Mouse (Mus musculus): Measurements from ENCODE around the gene Kif3b.
A peak's percentile ranks its signal among the peaks of the same experiment; 100 is the strongest.
"Not testable (repeated sequence)": the region's sequence is repeated elsewhere in the genome, so short reads cannot be mapped to it uniquely, and the experiment has no call there.

Gene Kif3b

DNA sequence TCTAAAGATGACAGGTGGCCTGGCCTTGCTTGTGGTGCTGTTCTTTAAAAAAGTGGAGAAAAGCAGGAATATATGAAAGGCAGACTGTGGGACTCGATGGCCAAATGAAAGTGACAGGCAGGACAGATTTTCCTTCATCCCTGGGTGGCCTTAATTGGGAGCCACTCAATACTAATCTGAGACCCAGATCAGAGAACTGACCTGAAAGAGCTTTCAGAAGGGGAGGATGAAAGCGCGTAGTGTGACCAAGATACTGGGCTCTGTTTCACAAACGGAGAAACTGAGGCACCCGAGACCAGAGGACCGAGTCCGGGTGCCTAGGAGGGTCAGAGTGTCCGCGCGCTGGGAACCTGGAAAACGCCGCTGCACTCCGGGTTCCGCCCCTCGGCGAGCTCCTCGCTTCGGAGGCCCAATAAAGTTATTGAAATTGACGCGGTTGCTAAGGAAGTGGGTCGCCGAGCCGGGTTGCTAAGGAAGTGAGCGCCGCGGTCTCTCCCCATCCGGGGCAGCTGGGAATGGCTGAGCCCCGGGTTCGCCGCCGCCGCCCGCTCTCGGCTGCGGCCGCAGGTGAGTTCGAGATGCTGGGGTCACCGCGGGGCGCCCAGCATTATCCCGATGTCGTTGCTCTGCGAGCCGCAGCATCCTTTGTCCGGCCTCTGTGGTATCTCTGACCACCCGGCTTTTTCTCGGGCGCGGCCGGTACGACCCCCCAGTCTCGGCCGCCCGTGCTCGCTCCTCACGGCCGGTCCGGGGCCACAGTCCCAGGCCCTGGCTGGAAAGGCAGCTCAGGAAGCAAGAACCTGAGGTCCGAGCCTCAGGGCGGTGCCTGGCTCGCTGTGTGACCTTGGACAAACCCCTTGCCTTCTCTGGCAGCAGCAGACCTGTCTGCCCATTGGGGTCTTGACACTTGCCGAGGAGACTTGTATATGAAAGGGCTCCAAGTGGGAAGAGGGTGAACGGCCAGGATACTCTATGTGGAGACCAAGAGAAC, at the start of gene Kif3b:
Kif3b (plus strand) TSS at position 476 of the 991 bp plus-strand sequence.
- peak; percentile 87 to 88 for DNase-seq (ENCODE audit: low spot score in 2 of 2)

DNA sequence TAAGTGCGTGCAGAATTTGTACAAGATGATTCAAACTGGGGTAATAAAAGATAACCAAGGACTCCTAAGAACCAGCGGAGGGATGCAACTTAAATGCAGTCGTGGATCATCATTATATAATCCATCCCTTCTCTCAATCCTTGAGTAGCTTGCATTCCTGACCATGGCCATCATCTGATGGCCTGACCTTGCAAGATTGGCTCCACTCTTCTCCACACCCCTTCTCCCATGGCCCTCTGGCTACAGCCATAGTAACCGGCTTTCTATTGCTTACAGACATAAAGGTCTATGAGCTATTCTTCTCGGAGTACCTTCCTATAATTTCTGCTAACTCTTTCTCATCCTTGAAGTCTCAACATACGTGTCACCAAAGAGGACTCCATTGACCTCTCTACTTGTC, 49.1 kb upstream of the Kif3b start:
- no peak for DNase-seq (ENCODE audit: low spot score in 2 of 2)

DNA sequence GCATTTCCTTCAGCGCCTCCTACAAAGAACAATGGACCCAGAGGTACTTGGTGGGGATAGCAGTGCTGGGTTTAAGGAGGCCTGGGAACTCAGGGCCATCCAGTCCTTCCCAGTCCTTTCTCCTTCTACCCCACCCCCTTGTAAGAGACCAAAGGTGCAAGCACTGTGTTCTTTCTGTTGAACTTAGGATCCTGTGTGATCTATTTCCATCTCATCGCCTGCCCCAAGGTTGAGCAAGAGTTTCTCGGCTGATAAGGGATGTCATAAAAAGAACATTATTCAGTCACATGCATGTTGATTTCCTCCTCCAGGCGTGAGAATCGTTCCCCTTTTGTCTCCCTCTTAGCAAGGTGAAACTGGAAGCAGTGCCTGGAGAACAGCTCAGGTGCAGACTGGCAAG, 41.5 kb upstream of the Kif3b start:
- DNase-seq (ENCODE audit: low spot score in 2 of 2): no peak

DNA sequence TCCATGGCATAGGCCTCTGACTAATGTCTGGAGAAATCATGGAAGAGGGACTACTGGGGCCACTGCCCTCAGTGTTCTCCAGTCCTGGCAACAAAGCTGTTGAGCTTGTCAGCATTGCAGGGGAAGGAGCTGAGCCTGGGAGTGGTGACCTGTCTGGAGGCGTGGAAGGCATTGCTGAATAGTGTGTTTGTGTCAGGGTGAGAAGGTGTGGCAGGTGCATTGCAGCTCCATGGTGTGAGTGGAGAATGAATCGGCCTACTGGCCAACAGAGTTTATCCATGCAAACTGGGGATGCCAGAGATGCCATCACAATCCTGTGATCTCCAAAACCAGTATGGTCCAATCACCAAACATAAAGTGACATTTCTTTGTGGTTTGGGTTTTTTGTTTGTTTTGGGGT, 34.6 kb upstream of the Kif3b start:
- no peak for DNase-seq (ENCODE audit: low spot score in 2 of 2)

DNA sequence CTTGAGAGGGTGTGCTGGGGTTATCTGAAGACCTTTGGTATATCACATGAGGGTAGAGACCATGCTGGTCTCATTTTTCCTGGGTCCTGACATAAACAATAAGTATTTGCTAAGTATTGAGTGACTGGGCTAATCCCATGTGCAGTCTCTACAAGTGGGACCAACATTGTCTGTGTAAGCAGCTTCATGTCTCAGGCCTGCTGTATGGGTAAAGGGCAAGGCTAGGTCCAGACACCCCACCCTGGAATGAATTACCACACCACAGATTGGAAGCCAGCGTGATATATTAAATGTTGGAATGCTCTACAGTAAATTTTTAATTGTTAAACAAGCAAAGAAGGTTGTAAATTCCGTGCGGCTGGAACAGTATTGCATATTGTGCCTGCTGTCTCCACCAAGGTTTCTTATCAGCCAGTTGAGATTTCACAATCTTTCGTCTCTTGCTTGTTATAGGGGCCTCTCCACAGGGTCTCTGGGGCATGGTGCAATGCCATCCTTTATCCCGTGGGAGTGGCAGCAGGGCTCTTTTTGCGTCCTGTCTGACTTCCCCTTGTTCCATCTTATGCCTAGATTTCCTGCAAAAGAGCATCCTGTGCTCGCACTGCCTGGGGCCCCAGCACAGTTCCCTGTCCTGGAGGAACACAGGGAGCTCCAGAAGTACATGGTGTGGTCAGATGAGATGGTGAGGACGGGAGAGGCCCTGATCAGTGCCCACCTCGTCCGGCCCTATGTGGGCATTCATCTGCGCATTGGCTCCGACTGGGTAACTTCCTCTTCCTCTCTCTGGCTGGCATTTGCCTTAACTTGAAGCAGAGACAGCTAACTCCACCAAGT, 32.0 kb upstream of the Kif3b start:
- no peak for DNase-seq (ENCODE audit: low spot score in 2 of 2)

DNA sequence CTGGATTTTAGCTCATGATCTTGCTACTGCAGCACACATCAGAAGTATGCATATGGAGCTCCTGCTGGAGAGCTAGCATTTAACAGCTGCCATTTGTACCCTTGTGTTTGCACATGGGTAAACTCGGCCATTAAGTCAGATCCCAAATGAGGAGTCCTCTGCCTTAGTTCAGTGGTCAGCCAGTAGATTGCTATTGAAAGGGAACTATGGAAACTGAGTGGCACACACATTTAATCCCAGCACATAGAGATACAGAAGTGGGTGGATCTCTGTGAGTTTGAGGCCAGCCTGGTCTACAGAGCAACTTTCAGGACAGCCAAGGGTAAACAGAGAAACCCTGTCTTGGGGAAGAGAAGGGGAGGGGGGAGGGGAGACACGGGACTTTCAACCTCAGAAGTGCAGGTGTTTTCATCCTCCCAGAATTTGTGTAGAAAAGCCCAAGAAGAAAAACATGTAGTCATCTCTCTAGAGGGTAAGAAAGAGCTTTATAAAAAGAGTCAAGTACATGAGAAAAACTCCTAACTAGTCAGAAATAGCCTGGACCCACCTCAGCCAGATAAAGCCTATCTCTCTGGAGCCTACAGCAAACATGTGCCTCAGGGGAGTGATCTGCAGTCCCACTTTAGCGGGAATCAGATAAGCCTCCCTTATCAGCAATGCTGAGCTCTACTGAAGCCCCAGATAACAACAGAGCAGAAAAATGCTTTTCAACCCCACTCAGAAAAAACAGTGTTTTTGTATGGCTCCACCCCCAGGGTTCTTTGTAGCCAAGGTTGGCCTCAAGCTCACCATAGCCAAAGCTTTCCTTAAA, 31.1 kb upstream of the Kif3b start:
- no peak for DNase-seq (ENCODE audit: low spot score in 2 of 2)

DNA sequence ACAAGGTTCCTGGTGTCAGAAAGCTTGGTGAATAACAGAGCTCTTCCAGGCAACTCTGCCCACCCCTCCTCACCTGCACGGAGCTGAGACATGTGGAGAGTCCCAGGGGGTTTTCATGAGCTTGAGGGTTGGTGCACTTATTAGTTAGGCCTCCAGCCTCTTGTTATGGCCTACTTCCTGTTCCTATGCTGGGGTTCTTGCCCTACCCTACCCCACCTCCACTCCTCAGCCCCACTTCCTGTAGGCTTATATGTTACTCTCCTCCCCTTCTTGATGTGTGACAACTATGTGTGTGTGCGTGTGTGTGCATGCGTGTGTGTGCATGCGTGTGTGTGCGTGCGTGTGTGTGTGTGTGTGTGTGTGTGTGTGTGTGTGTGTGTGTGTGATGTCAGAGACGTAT, 28.2 kb upstream of the Kif3b start:
- DNase-seq (ENCODE audit: low spot score in 2 of 2): no peak

DNA sequence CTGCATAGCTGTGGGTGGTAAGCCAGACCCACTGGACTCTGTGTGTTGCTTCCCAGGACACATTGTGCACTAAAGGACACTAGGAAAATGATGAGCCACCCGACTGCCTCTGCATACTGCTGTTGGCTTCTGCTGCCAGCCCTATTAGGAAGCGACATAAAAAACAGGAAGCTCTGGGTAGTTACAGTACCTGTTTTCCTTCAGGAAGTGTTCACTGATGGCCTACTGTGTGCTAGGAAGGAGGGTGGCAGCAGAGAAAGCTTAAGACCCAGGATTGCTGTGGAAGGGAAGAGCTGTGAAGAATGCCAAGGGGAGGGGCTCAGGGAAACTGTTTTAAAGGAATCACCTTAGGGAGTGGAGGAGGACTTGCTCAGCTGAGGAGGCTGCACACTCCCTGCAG, 23.9 kb upstream of the Kif3b start:
- no peak for DNase-seq (ENCODE audit: low spot score in 2 of 2)

DNA sequence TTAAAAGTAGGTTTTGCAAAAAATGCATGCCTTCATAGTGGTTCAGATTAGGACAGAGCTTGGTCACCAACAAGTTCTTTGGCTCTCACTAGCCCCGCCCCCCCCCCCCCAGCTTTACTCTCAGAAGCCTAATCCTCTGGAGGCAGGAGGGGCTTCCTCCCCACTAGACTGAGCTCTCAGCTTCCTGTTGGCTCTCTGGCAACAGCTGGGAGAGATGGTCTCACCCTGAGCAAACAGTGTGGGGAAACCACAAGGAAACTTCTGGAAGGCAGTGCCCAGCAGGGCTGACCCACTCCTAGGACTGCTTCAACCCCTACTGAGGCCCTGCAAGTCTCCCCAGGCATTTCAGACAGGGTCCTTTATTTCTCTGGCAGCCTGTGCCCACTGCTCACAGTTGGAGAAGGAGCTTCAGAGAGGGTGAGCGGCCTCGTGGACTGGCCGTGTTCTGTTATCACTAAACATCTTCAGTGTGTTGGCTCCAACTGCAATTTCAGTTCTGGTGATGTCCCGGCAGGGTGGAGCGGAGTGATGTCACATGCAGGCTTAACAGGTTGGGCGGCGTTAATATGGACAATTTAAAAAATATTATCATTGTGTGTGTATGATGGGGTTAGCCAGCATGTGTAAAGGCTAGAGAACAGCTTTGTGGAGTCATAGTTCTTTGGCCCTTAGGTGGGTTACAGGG, 20.8 kb upstream of the Kif3b start:
- DNase-seq (ENCODE audit: low spot score in 2 of 2): not testable (repeated sequence)

DNA sequence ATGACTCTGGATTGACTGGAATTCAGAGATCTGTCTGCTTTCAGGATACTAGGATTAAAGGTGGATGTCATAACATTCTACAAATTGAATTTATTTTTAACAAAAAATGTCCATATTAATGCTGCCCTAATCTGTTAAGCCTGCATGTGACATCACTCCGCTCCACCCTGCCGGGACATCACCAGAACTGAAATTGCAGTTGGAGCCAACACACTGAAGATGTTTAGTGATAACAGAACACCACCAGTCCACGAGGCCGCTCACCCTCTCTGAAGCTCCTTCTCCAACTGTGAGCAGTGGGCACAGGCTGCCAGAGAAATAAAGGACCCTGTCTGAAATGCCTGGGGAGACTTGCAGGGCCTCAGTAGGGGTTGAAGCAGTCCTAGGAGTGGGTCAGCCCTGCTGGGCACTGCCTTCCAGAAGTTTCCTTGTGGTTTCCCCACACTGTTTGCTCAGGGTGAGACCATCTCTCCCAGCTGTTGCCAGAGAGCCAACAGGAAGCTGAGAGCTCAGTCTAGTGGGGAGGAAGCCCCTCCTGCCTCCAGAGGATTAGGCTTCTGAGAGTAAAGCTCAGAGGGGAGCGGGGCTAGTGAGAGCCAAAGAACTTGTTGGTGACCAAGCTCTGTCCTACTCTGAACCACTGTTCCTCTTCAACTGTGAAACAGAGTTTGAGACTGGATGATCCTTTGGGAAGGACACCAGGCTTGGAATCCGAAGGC, 16.9 kb upstream of the Kif3b start:
- not testable (repeated sequence) for DNase-seq (ENCODE audit: low spot score in 2 of 2)

DNA sequence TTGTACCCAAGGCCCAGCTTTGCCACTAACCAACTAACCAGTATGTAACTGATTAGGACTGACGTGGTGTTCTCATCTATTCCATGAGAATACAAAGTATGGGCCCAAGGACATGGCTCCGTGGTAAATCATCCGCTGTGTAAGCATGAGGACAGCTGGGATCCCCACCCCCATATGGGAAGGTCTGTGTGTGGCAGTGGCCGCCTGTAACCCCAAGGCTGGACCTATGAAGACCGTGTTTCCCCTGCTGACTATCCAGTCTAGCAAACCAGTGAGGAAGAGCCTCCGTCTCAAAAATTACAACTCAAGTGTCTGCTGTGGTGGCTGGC, 16.3 kb upstream of the Kif3b start:
- no peak for DNase-seq (ENCODE audit: low spot score in 2 of 2)

DNA sequence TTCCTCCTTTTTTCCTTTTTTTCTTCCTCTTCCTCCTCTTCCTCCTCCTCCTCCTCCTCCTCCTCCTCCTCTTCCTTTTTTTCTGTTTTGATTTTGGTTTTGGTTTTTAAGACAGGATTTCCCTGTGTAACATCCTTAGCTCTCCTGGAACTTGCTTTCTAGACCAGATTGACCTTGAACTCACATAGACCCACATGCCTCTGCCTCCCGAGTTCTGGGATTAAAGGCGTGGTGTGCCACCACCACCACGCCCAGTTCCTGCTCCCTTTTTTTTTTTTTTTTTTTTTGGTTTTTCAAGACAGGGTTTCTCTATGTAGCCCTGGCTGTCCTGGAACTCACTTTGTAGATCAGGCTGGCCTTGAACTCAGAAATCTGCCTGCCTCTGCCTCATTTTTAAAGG, 15.6 kb upstream of the Kif3b start:
- not testable (repeated sequence) for DNase-seq (ENCODE audit: low spot score in 2 of 2)

DNA sequence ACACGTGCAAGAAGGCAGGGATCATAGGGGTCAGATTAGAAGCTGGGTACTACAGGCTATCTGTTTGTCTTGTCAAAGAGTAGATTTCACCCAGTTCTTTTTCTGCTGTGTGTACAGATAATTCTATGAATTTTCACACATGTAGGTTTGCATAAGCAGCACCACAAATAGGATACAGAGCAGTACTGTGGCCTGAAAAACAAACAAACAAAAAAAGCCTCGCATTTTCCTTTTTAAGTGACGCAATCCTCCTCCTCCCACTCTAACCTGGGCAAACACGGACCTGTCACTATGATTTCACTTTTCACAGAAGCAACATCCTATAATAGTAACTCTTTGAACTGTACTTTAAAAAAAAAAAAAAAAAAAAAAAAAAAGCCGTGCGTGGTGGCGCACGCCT, 14.8 kb upstream of the Kif3b start:
- DNase-seq (ENCODE audit: low spot score in 2 of 2): no peak

DNA sequence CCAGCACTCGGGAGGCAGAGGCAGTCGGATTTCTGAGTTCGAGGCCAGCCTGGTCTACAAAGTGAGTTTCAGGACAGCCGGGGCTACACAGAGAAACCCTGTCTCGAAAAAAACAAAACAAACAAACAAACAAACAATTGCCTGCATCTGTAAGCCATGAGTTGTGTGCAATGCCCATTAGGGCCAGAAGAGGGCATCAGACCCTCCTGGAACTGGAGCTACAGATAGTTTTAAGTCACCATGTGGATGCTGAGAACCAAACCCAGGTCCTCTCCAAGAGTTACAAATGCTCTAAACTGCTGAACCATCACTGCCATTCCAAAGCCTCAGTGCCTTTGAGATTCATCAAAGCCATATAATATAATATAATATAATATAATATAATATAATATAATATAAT, 14.4 kb upstream of the Kif3b start:
- not testable (repeated sequence) for DNase-seq (ENCODE audit: low spot score in 2 of 2)

DNA sequence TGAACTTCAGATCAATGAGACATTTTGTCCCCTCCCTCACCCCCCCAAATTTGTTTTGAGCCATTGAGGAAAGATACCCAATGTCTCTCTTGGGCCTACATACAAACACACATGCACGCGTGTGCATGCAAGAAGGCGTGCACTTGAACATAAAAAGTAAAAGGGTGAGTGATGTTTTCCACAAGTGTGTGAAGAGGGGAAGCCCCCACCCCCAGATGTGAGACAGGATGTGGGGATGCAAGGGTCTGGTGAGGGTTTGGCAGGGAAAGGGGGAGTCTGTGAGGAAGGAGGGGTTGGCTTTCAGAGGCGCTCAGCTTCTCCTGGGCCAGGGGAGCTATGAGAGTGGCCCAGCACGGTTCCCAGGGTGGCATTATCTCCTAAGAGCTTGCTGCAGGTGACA, 12.9 kb upstream of the Kif3b start:
- DNase-seq (ENCODE audit: low spot score in 2 of 2): no peak

DNA sequence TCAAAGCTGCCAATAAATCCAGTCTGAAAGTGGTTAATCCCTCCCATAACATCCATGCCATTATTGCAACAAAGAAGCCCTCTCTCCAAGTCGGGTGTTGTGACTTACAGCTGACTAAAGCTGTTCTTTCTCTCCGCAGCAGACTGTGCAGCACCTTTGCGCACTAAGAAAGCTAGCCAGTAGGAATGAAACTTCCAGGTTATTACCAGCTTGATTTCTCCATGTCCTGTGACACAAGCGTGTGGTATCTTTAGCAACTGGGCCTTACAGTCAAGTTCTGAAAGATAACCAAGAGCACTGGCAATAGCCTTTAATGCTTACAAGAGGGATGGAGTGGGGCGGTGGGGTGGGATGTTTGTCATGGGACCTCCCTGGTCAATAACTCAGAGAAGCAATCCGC, 7.3 kb upstream of the Kif3b start:
- DNase-seq (ENCODE audit: low spot score in 2 of 2): no peak

DNA sequence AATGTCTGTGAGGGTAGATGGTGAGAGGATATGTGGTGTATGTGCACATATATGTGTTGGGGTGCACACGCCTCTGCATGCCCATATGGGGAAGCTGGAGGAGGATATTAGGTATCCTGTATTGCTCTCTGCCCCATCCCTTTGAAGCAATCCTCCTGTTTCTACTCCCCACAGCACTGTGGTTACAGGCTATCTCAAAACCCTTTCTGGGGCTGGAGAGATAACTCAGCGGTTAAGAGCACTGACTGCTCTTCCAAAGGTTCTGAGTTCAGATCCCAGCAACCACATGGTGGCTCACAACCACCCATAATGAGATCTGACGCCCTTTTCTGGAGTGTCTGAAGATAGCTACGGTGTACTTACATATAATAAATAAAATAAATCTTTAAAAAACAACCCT, 4.7 kb upstream of the Kif3b start:
- DNase-seq (ENCODE audit: low spot score in 2 of 2): no peak

DNA sequence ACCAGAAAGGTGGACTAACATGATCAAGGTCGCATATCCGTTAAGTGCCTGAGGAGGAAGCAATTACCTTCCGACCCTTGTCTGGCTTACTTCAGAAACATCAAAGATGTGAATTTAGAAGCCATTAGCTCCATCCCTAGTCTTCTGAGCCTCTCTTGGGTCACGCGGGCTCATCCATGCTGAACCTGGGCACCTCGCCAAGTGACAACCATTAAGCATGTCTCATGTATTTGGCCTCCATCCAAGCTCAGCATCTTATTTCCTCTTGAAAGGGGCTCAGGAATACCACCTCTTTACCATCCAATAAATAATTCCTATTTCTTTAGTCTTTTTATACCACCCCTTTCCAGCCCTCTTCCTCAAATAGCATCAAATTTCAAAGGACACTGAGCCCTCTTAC, 3.4 kb upstream of the Kif3b start:
- no peak for DNase-seq (ENCODE audit: low spot score in 2 of 2)

DNA sequence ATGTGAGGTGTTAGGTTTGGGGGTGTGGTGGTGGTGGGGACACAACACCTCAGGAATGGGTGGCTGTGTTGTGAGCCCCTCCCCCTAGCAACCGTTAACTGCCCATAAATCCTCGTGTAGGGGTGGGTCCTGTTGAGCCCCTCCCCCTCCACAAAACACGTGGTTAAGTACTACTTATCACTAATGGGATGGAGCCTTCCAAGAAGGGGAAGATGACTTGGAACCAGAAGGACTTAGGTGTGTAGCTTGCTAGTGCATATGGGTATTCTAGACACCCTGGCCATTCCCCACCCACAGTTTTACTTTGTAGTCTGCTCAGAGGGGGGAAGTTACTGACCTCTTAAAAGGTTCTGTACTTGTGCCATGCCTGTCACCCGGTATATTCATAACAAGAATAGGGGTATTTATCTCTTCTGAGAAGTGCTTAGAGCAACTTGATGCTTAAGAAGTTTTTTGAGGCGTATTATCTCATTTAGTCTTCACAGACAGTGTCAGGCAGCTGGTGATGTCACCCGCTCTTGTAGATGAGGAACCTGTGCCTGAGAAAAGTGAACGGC, 1.2 kb downstream of the Kif3b start:
- no peak for DNase-seq (ENCODE audit: low spot score in 2 of 2)

DNA sequence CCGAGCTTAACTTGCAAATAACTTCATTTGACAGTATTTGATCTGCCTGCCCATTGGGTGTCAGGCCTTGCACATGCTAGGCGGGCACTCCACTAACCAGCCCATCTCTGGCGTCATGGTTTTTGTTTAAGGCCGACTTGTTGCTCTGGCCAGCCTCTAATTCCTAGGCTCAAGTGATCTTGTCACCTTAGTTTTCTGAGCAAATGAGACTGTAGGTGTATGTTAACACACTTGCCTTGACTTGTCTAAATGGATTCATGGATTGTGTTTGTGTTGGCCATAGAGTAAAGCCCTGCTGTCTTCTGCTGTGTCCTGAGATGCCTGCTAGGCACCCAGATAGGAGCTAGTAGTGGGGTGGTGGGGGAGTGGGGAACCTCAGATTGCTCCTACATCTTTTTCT, 4.0 kb downstream of the Kif3b start:
- DNase-seq (ENCODE audit: low spot score in 2 of 2): no peak

DNA sequence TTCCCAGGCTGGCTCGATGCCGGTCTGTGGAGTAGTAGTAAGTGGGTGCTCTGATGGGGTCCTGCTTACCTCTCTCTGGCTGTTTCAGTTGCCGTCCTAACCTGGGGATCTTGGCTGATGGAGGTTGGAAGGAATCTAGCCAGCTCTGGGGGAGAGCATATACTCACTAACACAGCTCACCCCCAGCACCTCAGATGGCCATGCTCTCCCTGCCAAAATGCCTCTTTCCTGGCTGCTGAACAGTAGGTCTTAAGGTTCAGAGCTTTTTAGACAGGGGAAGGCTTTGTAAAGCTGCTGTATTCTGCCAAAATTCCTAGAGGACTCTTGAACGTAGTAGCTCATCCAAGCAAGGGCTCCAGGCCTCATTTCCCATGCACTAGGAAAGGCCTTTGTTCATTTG, 6.6 kb downstream of the Kif3b start:
- DNase-seq (ENCODE audit: low spot score in 2 of 2): no peak
